Mouse (Mus musculus) layer of hippocampus, adult 2 months (tissue): ENCODE measurements at regions not wholly inside any gene's neighbourhood (a gene's known extent, or its start where the extent isn't known, plus 50 kb on each side); places are given as distances from the start of the nearest gene placed in this dataset.
"Not testable (repeated sequence)": the region's sequence is repeated elsewhere in the genome, so short reads cannot be mapped to it uniquely, and the experiment has no call there.

ENCODE experiments used
- DNase-seq, 2 experiments: peaks; one replicate each; pipeline ENCODE4 v3.0.0; 2022; ENCODE audit warnings: low spot score in 2 of 2
- H3K27ac ChIP-seq: fragments of 200-600 bp; 2 replicates; pipeline ENCODE4 v1.8.1; 2022
- H3K4me3 ChIP-seq: fragments of 200-600 bp; 2 replicates; pipeline ENCODE4 v1.8.1; 2022; ENCODE audit warnings: mild to moderate bottlenecking
- CTCF ChIP-seq: fragments of 200-600 bp; conservative IDR thresholded peaks from 2 replicates; pipeline ENCODE4 v1.8.1; 2022; ENCODE audit warnings: antibody characterized with exemption, mild to moderate bottlenecking, moderate library complexity

DNA sequence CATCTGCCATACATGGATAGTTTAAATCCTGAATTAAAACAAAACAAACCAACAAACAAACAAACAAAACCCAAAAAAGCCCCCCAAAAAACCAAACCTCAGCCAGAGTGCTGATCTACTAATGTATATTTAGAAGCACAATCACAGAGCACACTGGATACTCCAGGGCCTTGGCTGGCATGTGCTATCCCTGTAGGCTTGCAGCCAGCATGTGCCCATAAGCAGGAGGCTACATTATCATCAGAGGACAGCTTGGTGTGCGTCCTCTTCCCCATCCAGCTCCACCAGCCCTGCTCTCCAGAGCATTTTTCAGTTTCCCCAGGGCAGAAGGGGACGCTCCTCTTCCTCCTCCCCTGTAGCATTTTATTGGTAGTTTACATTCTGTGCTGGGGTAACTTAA is 198.9 kb downstream of the Mterf1b start:
- Histone ChIP-seq H3K4me3 (no peak overlapping the region), H3K27ac (no peak overlapping the region)
- TF ChIP-seq CTCF = no peak
- no peak for DNase-seq

DNA sequence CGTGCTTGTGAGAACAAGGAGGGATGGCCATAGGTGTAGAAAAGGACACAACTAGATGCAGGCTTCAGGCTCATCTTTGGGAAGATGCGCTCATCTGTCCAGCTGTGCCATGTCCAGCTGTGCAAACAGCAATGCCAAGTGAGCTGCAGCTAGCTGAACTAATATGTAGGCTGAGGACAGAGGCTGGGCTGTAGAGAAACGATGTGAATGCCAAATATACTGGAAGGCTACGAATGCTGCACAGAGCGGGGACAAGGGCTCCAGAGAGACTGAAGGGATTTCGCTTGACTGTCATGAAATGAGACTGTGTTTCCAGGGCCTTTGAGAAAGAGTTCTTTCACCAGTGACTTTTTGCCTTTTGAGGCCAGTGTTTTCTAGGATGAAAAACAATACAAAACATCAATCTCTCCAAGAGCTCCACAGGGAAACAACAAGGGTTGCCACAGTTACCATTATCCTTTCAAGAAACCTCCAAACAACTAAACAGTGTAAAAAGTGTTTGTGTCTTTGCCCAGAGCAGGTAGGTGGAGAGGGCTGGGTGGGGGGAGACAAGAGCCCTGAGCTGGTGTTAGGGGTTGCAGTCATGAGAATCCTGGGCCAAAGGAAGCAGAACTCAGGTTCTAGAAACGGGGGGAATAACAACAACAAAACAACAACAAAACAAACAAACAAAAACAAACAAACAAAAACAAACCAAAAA is 202.3 kb downstream of the Mterf1b start:
- H3K4me3 ChIP-seq, H3K27ac ChIP-seq, DNase-seq: not testable (repeated sequence)

DNA sequence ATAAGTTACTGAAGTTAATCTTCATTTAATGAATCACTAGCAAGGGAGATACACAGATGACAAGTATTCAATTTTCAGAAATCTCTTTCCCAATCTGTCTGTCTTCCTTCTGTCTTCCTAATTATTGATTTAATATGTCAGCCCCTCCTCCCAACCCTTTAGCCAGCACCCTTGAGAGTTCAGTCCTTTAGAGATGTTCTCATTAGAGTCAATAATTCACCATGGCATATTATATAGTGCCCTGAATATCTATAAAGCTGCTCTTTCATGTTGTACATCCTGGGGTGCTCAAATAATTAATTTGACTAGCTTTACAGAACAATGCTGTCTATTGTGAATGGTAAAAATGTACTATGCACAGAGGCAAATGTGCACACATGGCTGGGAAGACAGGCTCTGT is 205.9 kb downstream of the Mterf1b start:
- Histone ChIP-seq H3K27ac (no peak overlapping the region), H3K4me3 (no peak overlapping the region)
- TF ChIP-seq CTCF = no peak

DNA sequence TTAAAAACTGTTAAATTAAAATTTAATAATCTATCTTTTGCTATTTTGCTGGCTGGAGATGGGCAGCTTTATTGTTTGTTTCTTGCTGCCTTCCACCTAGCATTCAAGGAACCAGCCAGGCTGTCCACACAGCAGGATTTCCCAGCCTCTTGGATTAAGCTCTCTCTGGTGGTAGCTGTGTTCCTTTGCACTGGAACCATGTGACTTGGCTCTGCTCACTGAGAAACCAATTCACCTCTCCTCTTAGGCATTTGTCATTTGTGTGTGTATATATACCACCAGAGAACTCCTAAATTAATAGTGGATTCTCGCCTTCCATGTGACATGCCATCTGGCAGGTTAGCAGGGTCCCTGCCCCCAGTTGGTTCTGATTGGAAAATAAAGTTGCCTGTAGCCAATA is 225.6 kb downstream of the Mterf1b start:
- no peak for DNase-seq
- Histone ChIP-seq H3K4me3 (no peak overlapping the region), H3K27ac (no peak overlapping the region)
- TF ChIP-seq CTCF = no peak

More for the DNA sequence above, 205.9 kb downstream of the Mterf1b start:
- DNase-seq = no peak
